Mouse (Mus musculus): ENCODE measurements around the gene Alkbh4.
"Not testable (repeated sequence)": the region's sequence is repeated elsewhere in the genome, so short reads cannot be mapped to it uniquely, and the experiment has no call there.

DNA sequence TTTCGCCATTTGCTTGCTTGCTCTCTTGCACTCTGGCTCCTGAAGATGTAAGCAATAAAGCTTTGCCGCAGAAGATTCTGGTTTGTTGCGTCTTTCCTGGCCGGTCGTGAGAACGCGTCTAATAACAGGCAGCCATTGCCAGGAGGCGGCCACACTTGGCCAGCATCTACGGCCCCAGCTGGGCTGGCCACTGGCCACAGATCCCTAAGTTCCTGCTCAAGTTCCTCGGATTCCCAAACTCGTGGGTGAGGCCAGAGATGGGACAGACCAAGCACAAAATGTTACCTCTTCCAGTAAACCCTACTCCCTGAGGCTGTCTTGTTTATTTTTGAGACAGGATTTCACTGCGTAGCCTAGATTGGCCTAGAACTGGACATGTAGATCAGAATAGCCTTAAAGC is 24.1 kb downstream of the Alkbh4 start:
- TF ChIP-seq CTCF (IDR thresholded peaks at IDR 0.05; ENCODE audit: borderline replicate concordance, insufficient read depth, low read length); POLR2A (IDR thresholded peaks at IDR 0.05; ENCODE audit: low read depth, low read length): not testable (repeated sequence)

Measured in embryonic fibroblast, embryonic 13.5 days (primary cell).